In genomic region chr3:126402836-126403235, GRCm38 (mm10) we compare ENCODE assay signal across 9 mouse cellular contexts. TPM values are rescaled to one million over a fixed set of nuclear protein-coding genes. Genes with fewer than 3 reads are reported as not detected.
A peak's percentile ranks its signal among the peaks of the same experiment; 100 is the strongest.
DNase-seq lines count a peak whose midpoint lies in the region; ATAC-seq and TF ChIP-seq lines count a peak whose summit lies in the region.
"Had no signal": no experiment of that assay in that cellular context is flagged by ENCODE, and none has a peak within 500 bp of the region (broad histone marks: within the 10 kb centered on the region; RNA-seq: fewer than 3 reads in every experiment).

No protein-coding gene starts in this region.

- no peaks in the 10 kb centered on the region for H3K36me3 ChIP-seq in embryonic facial prominence, embryonic 11.5 days (replicated peaks; ENCODE audit: control insufficient read depth, insufficient read depth, low read depth, low read length)
- no peaks in the 10 kb centered on the region for H3K36me3 ChIP-seq in liver, embryonic 14.5 days (replicated peaks; ENCODE audit: control insufficient read depth, insufficient read depth, low read depth)
- H3K36me3 ChIP-seq: embryonic facial prominence, embryonic 13.5 days had no signal

- no peak overlapping the region for H3K9ac ChIP-seq in embryonic facial prominence, embryonic 11.5 days (replicated peaks; ENCODE audit: low read length)
- H3K9ac ChIP-seq in liver, embryonic 14.5 days (replicated peaks) = no peak overlapping the region
- H3K9ac ChIP-seq: embryonic facial prominence, embryonic 13.5 days had no signal

- no peaks in the 10 kb centered on the region for H3K9me3 ChIP-seq in embryonic facial prominence, embryonic 11.5 days (replicated peaks; ENCODE audit: control insufficient read depth, low read length)
- no peaks in the 10 kb centered on the region for H3K9me3 ChIP-seq in liver, embryonic 14.5 days (ENCODE audit: control insufficient read depth, low read length)
- H3K9me3 ChIP-seq: embryonic facial prominence, embryonic 13.5 days had no signal

- H3K4me3 ChIP-seq in embryonic facial prominence, embryonic 11.5 days (ENCODE audit: low read depth, low read length) = no peak overlapping the region
- no peak overlapping the region for H3K4me3 ChIP-seq in liver, embryonic 14.5 days (ENCODE audit: insufficient read depth in 1 of 2, low read depth in 2 of 2, low read length in 2 of 2)
- H3K4me3 ChIP-seq: embryonic facial prominence, embryonic 13.5 days had no signal

- H3K27ac ChIP-seq in embryonic facial prominence, embryonic 11.5 days (replicated peaks; ENCODE audit: low read depth, low read length) = no peak overlapping the region
- no peak overlapping the region for H3K27ac ChIP-seq in liver, embryonic 14.5 days
- H3K27ac ChIP-seq: embryonic facial prominence, embryonic 13.5 days had no signal

- 23% methylated on average over 3 of the region's 3 CpGs for WGBS in embryonic facial prominence, embryonic 11.5 days
- 21% methylated on average over 3 of the region's 3 CpGs for whole genome bisulfite sequencing in liver, embryonic 14.5 days (ENCODE audit: insufficient replicate concordance)

- intact Hi-C loops in heart, postnatal 10 days (cut with DNase I) = loop anchor here (1.0 to 2.0 kb wide), 4 partner anchors 356 to 553 kb away; no protein-coding TSS in a partner anchor

- no peaks in the 10 kb centered on the region for H3K4me1 ChIP-seq in embryonic facial prominence, embryonic 11.5 days (ENCODE audit: control insufficient read depth, insufficient read depth, low read length)
- no peaks in the 10 kb centered on the region for H3K4me1 ChIP-seq in liver, embryonic 14.5 days (replicated peaks; ENCODE audit: control insufficient read depth in 2 of 2, insufficient read depth in 2 of 2, low read length in 1 of 2)
- H3K4me1 ChIP-seq: embryonic facial prominence, embryonic 13.5 days had no signal

- ATAC-seq in CD4-positive, CD25-positive, alpha-beta regulatory T cell, adult 4 months = peak; percentile 63
- ATAC-seq in embryonic facial prominence, embryonic 11.5 days (replicated peaks; ENCODE audit: insufficient number of reproducible peaks, low FRiP score, low TSS enrichment, low read depth) = 0 out of 2 replicates have a peak, but pooled peaks have one; percentile 59
- ATAC-seq in liver, embryonic 14.5 days (ENCODE audit: insufficient read depth) = no peak

- H3K27me3 ChIP-seq in embryonic facial prominence, embryonic 11.5 days (ENCODE audit: control insufficient read depth, insufficient read depth, low read length) = no peaks in the 10 kb centered on the region
- H3K27me3 ChIP-seq in liver, embryonic 14.5 days (ENCODE audit: control insufficient read depth, insufficient read depth, low read length) = no peaks in the 10 kb centered on the region
- H3K27me3 ChIP-seq: embryonic facial prominence, embryonic 13.5 days had no signal

- no peak for TF ChIP-seq EP300 in liver, embryonic 14.5 days (IDR thresholded peaks at IDR 0.05; ENCODE audit: low read depth)

- H3K4me2 ChIP-seq in embryonic facial prominence, embryonic 11.5 days (ENCODE audit: low read depth, low read length) = no peak overlapping the region
- no peak overlapping the region for H3K4me2 ChIP-seq in liver, embryonic 14.5 days (ENCODE audit: low read depth)
- H3K4me2 ChIP-seq: embryonic facial prominence, embryonic 13.5 days had no signal

- peak; percentile 60 for TF ChIP-seq CTCF in liver, embryonic 14.5 days (IDR thresholded peaks at IDR 0.05; ENCODE audit: low read depth)

- peak; percentile 87 for DNase-seq in adrenal gland, postnatal 10 days
- DNase-seq in embryonic facial prominence, embryonic 11.5 days (ENCODE audit: low spot score) = peak; percentile 92
- DNase-seq in heart, postnatal 10 days = peak; percentile 81 to 89
- DNase-seq in kidney, postnatal 14 days = peak; percentile 80
- DNase-seq in liver, embryonic 14.5 days (ENCODE audit: low read depth in 3 of 3, low spot score in 3 of 3) = peak in 1 of 3 experiments; percentile 2
- DNase-seq in ovary, postnatal 14 days (ENCODE audit: low spot score) = peak; percentile 84
- DNase-seq in thymus, postnatal 25 days = peak; percentile 61

RNA-seq across cellular contexts. Expression of gene Arsj, which starts 39.4 kb away (rescaled TPM):
- polyA plus RNA-seq in CD4-positive, CD25-positive, alpha-beta regulatory T cell, adult 4 months (2017; shearing (Covaris generic)) = not detected
- under 1 TPM; 0.51 to 0.64 TPM for total RNA-seq in adrenal gland, postnatal 10 days (2021)
- polyA plus RNA-seq in embryonic facial prominence, embryonic 11.5 days (2014; fragmentation: Nextera tagmentation; extraction: Ambion mirVana) = 0.25 and 0.27 TPM in 2 replicates
- 1 to 10 TPM; 1.4 to 1.8 TPM for total RNA-seq in heart, postnatal 10 days (2021)
- not detected in 2 replicates for polyA plus RNA-seq in liver, embryonic 14.5 days (2012; rRNA removed)
- polyA plus RNA-seq in liver, embryonic 14.5 days (2014; fragmentation: Nextera tagmentation; extraction: Ambion mirVana) = not detected in 2 replicates
